Mouse (Mus musculus) stomach, postnatal 0 days (tissue): ENCODE data around the gene Tradd.

Source experiments
- CTCF ChIP-seq: IDR thresholded peaks from 2 replicates; pipeline ENCODE4 v1.5.1; 2016; ENCODE audit warnings: antibody characterized with exemption, low read depth, mild to moderate bottlenecking, moderate library complexity
- EP300 ChIP-seq: optimal IDR thresholded peaks from 2 replicates; pipeline ENCODE3; 2016; ENCODE audit warnings: antibody characterized with exemption

- TF ChIP-seq CTCF = no peak
- TF ChIP-seq EP300 = no peak
These were observed 16.2 kb upstream of the Tradd start for GRCm38 (mm10) chr8:105280567-105280966.
